Mouse (Mus musculus) spleen, postnatal 10 days (tissue): ENCODE results near the gene Tmed11.
"Not testable (repeated sequence)": the region's sequence is repeated elsewhere in the genome, so short reads cannot be mapped to it uniquely, and the experiment has no call there.

Experiments used
- DNase-seq, 2 experiments: peaks; one replicate each; pipeline ENCODE4 v3.0.0; 2021 to 2022; ENCODE audit warnings: low spot score in 2 of 2

Gene Tmed11

DNA sequence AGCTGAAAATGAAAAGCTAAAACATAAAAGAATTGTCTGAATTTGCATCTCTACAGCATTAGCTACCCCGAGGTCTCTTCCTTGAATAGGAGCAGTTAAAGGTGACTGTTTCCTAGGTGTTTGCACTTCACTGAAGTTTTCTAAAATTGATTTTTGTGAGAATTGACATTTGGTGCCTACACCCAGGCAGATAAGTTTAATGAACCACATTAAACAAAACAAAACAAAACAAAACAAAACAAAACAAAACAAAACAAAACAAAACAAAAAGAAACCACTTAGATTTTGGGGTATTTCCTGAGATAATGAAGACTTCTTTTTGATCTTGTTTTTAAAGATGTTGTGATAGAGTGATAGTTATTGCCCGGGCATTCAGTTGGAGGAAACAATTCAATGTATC lies at the start of gene Tmed11:
Gene Tmed11 (minus strand): TSS at position 101 of the 400 bp plus-strand sequence.
- not testable (repeated sequence) for DNase-seq

DNA sequence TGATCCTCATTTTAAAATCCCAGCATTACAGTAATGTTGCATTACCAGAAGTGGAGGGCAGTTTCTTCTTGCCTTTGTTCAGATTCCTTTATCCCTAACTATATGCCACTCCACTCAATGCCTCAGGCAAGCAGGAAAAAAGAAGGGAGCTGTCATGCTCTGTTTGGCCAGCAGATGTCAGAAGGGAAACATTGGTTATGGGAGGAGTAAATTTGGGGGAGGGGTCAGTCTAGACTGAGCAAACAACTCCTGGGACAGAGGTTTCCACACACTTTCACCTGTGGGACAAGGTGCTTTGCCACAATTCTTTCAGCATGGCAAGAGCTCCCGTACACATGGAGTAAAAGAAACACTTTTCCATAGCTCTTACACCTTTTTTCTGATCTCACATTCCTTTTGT lies 41.0 kb upstream of the Tmed11 start:
- DNase-seq, result no peak

DNA sequence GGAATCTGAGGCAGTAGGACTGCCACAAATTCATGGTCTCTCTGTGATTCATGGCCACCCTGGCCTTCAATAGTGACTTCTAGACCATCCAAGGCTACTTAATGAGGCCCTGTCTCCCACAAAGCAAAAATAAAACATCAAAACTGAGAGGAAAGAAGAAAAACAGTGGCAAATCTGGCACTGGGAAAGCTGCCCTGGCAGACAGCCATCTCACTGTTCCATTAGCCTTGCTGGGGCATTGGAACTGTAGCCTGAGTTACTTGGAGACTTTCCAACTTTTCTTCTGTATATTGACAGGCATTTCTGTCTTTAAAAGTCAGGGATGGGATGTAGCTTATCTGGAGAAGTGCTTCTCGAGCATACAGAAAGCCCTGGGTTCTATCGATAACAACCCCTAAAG lies 28.1 kb upstream of the Tmed11 start:
- no peak for DNase-seq

DNA sequence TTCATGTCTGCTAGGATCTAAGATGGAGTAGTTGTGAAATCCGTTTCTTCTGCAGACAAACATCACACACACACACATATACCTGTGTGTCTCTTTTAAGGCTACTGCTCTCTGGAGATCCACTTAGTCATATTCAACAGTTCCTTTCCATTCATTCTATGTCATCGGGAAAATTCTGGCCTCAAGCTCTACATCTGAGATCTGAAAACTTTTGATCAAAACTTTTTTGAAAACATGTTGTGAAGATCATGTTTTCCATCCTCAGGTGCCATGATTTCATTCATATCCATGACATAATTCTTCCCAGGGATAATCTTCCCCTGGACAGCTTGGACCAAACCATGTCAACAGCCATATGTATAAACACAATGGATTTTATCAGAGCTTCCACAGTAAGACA lies 13.6 kb upstream of the Tmed11 start, which contains the start of gene Vmn2r8:
Gene Vmn2r8 (minus strand): TSS at position 101 of the 400 bp plus-strand sequence.
- DNase-seq, result not testable (repeated sequence)

DNA sequence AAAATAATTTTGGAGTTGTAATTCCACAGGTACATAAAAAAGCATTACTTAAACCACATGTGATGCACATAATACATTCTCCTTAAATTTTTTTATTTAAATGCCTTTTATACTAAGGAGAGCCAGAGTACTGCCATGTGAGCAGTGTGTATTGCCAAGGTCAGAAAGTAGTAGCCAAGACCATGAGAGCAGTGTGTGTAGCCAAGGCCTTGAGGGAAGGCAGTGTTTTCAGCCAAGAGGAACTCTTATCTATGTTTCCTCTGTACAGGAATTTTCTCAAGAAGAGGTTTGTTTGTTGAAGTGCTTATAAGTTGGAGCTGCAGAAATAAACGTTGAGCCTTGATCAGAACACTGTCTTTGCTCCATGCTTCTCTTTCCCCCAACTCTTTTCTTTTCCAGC lies 8.5 kb upstream of the Tmed11 start:
- no peak for DNase-seq

DNA sequence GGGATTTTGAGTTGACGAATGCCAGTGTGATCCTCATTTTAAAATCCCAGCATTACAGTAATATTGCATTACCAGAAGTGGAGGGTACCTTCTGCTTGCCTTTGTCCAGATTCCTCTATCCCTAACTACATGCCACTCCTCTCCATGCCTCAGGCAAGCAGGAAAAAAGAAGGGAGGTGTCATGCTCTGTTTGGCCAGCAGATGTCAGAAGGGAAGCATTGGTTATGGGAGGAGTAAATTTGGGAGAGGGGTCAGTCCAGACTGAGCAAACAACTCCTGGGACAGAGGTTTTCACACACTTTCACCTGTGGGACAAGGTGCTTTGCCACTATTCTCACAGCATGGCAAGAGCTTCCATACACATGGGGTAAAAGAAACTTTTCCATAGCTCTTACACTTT lies 4.8 kb downstream of the Tmed11 start:
- DNase-seq, result peak in 1 of 2 experiments; percentile 12

DNA sequence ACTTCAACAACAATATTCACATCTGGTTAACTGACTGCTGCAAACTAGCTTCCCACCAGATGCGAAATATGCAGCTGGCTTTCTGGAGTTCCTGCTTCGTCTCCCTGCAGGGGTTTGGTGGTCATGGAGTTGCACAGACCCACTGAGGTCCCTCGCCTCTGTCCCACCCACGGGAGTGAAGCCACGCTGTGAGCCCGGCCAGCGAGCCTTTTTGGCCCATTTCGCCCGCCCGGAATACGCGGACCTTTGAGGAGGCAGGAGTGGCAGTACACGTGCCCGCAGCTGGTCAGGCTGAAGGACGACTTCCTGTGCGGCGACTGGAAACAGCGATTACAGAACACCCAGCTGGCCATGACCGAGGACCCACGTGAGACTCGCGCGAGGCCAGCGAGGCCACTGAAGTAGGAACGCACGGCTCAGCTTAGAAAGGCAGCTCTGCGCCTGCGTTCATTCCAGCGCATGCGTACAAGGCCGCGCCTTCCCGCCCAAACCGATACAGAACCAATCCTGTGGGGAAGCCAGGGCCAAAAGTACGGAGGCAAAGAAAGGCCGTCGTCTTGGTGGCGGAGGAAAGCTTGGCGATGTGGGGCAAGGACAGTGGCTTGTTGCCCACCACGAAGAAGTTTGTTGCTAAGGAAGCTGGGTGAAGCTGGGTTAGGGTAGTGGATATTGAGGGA lies 20.4 kb downstream of the Tmed11 start, which contains the start of gene Rnf212:
Gene Rnf212 (minus strand): TSS at position 353 of the 677 bp plus-strand sequence.
- DNase-seq, result no peak

DNA sequence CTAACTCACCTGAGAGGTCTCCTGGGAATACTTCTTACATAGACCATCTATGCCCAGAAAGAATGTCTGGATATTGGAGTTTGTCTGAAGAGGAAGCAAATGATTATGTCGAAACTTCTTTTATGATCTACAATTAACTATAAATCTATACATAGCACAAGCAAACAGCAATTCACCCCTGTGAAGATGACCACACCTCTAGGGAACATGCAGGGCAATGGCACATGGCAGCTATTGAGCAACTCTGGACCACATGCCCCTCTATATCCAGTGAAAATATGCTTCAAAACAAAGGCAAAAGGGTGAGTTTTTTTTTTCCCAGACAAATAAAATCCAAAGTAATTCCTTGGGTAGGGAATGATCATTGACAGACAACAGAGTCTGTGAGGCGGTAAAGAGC lies 35.2 kb downstream of the Tmed11 start:
- DNase-seq, result no peak

DNA sequence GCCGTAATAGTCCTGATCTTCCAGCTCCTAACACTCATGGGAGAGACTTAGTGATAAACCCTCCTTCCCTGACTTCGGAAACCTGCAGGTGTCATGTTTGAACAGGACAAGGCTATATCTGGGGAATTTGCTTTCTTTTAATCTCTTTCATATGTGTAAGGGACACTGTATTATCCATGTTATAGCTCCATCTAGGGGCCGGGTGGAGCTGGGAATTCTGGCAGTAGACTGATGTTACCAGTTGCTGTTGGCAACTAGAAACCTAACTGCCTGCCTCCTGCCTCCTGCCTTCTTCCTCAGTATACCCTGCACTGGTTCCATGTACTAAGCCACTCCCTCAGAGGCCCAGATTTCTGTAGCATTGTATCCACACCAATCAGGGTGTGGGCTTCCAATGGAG lies 36.8 kb downstream of the Tmed11 start:
- peak in 1 of 2 experiments; percentile 16 for DNase-seq

DNA sequence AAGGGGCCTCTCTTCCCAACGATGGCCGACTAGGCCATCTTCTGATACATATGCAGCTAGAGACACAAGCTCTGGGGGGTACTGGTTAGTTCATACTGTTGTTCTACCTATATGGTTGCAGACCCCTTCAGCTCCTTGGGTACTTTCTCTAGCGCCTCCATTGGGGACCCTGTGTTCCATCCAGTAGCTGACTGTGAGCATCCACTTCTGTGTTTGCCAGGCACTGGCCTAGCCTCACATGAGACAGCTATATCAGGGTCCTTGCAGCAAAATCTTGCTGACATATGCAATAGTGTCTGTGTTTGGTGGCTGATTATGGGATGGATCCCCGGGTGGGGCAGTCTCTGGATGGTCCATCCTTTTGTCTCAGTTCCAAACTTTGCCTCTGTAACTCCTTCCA lies 43.9 kb downstream of the Tmed11 start:
- not testable (repeated sequence) for DNase-seq

DNA sequence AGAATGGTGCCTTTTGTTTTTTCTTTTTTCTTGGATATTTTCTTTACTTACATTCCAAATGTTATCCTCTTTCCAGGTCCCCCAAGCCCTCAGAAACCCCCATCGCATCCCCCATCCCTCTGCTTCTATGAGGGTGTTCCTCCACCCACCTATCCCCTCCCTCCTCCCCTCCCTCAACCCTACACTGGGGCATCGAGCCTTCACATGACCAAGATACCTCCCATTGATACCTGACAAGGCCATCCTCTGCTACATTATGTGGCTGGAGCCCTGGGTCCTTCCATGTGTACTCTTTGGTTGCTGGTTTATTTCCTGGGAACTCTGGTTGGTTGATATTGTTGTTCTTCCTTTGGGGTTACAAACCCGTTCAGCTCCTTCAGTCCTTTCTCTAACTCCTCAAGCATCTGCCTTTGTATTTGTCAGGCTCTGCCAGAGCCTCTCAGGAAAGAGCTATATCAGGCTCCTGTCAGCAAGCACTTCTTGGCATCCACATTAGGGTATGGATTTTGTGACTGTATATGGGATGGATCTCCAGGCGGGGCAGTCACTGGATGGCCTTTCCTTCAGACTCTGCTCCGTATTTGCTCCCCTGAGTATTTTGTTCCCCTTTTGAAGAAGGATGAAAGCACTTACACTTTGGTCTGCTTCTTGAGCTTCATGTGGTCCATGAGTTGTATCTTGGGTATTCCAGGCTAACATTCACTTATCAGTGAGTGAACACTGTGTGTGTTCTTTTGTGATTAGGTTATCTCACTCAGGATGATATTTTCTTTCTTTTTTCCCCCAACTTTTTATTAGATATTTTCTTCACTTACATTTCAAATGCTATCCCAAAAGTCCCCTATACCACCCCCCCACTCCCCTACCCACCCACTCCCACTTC lies 44.6 kb downstream of the Tmed11 start:
- peak in 1 of 2 experiments; percentile 23 for DNase-seq

DNA sequence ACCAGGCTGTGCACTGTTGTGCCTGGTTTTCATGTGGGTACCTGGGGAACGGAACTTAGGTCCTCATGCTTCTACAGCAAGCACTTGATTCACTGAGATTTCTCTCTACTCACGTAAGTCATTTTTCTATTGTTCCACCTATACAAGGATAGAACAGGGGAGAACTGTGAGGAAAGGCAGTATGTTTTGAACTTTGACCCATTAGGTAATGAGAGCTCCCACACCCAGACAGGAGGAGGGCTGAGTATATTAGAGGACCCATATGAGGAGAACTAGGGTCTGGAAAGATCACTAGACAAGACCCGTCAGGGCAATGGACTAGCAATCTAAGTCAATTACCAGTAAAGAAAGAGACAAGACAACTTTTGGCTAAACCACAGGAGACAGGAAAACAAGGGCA lies 50.5 kb downstream of the Tmed11 start:
- no peak for DNase-seq

DNA sequence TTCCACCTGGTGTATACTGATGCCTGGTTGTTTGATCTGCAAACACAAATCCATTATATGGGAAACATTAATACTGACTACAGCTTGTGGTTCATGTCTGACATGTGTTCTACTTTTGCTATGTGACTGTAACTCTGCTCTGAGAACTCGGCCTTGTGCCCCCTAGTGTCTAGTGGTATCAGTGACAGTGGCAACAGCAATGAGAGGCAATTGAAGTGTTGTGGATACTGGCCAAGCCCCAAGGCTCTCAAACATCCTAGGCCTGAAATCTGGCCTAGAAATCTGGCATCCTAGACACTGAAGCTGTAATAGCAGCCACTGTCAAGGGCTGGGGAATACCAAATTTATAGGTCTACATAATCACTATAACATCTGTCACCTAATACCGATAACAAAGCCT lies 51.3 kb downstream of the Tmed11 start:
- DNase-seq, result no peak

DNA sequence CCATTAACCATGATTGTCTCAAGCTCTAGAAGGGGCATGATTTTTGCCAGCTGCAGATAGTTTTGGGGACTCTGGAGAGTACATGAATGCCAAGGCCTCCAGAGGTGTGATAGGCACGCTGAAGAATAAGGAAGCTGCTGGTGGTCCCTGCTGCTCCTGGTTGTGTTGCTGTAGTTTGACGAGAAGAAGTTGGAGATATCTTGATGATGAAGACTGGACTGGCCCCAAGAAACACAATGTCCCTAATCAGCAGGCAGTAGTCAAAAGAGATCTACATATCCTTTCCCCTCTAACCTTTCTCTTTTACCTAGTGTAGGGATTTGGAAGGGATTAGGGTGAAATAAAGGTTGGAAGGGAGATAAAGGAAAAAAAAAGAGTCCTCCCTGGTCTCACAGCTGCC lies 52.6 kb downstream of the Tmed11 start:
- no peak for DNase-seq

DNA sequence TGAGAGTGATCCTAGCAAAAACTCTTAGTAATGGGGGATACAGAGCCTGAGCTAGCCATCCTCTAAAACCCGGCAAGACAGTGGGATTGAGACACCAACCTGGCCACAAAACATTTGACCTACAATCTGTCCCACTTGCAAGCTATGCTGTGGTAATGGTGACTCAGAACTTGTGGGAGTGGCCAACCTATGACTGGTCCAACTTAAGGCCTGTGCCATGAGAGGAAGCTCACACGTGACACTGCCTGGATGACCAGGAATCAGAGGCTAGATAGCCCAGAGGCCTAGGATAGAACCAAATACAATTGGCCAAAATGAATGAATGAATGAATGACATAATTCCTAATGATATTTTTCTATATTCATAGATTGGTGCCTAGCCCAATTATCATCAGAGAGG lies 53.3 kb downstream of the Tmed11 start:
- no peak for DNase-seq

DNA sequence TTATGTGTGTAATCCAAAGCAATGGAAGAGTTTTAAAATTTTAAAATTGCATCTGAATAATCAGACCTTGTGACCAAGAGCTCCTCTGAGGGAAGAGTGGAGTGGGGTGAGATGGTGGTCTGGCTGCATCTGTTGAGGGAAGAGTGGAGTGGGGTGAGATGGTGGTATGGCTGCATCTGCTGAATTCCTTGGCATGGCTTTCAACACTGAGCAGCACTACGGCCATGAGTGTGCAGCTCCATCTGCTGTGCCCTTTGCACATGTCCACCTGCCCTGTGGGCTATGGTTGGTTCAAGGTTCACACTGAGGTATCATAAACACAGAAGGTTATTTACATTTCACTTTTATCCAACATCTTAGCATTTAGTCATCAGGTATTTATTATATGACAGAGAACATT lies 67.7 kb downstream of the Tmed11 start:
- DNase-seq, result no peak
